Mouse (Mus musculus) ES-E14 (cell line): ENCODE data around the gene Gm11037. TPM values are rescaled to one million over a fixed set of nuclear protein-coding genes. Genes with fewer than 3 reads are reported as not detected.

Experiments
- DNase-seq: peaks from one replicate; pipeline ENCODE4 v3.0.0-alpha.2; 2013; ENCODE audit warnings: low read depth, low spot score
- H3K27ac ChIP-seq: 2 replicates; pipeline ENCODE4 v1.5.1; 2012; ENCODE audit warnings: low read depth, mild to moderate bottlenecking, low read length, moderate library complexity, mixed read lengths; ENCODE audit not compliant: poor library complexity, insufficient read depth, severe bottlenecking
- H3K36me3 ChIP-seq: 2 replicates; pipeline ENCODE4 v1.6.1; 2012; ENCODE audit warnings: mild to moderate bottlenecking, low read length, moderate library complexity, mixed read lengths; ENCODE audit not compliant: control insufficient read depth, poor library complexity, insufficient read depth, severe bottlenecking
- H3K4me1 ChIP-seq, 2 experiments: fragments of 150-350 bp in 1 of 2; sonication (generic) in 1 of 2; 2 replicates each; pipeline ENCODE4 v1.6.1; 2012; ENCODE audit warnings: low read length in 2 of 2, mild to moderate bottlenecking in 1 of 2, mixed read lengths in 1 of 2; ENCODE audit not compliant: control insufficient read depth in 2 of 2, insufficient read depth in 2 of 2, poor library complexity in 1 of 2
- H3K4me3 ChIP-seq, 2 experiments: fragments of 150-350 bp in 1 of 2; sonication (generic) in 1 of 2; 2 replicates each; pipeline ENCODE4 v1.5.1; 2012; ENCODE audit warnings: low read length in 2 of 2, low read depth in 1 of 2, mild to moderate bottlenecking in 1 of 2, mixed read lengths in 1 of 2; ENCODE audit not compliant: insufficient read depth in 1 of 2, poor library complexity in 1 of 2, severe bottlenecking in 1 of 2
- H3K9ac ChIP-seq: 2 replicates; pipeline ENCODE4 v1.6.1; 2012; ENCODE audit warnings: low read depth, mild to moderate bottlenecking, low read length, mixed read lengths; ENCODE audit not compliant: poor library complexity, insufficient read depth, severe bottlenecking
- H3K9me3 ChIP-seq: fragments of 150-350 bp; sonication (generic); 2 replicates; pipeline ENCODE4 v1.6.1; 2012; ENCODE audit warnings: low read depth, mild to moderate bottlenecking, low read length; ENCODE audit not compliant: control insufficient read depth, insufficient read depth
- CHD2 ChIP-seq: IDR thresholded peaks from 2 replicates; pipeline ENCODE4 v1.6.1; 2014; ENCODE audit warnings: mild to moderate bottlenecking, low read depth, low read length, inconsistent platforms
- HCFC1 ChIP-seq: IDR thresholded peaks from 2 replicates; pipeline ENCODE4 v1.6.1; 2012; ENCODE audit warnings: low read length, inconsistent platforms, borderline replicate concordance; ENCODE audit not compliant: insufficient read depth
- MAFK ChIP-seq: IDR thresholded peaks from 2 replicates; pipeline ENCODE4 v1.6.1; 2014; ENCODE audit warnings: mild to moderate bottlenecking, low read depth, low read length, inconsistent platforms; ENCODE audit not compliant: insufficient read depth
- ZC3H11A ChIP-seq: IDR thresholded peaks from 2 replicates; pipeline ENCODE4 v1.6.1; 2012; ENCODE audit warnings: low read depth, mild to moderate bottlenecking, inconsistent platforms, low read length, borderline replicate concordance
- ZNF384 ChIP-seq: IDR thresholded peaks from 2 replicates; pipeline ENCODE4 v1.6.1; 2012; ENCODE audit warnings: low read depth, low read length, inconsistent platforms
- in situ Hi-C, 2 experiments: fragments of 600-800 bp; cut with MboI; formaldehyde crosslinking; loops; one replicate each; pipeline ENCODE4 v1.15.1; 2025; ENCODE audit warnings: low sequenced_read_pairs in 2 of 2, inconsistent platforms in 1 of 2; ENCODE audit not compliant: unreplicated experiment in 2 of 2
- total RNA-seq: library from RNA; depleted of rRNA; stranded (reverse); fragments of 300-350 nt; gene quantifications from 2 replicates; pipeline ENCODE4 v1.2.3, GENCODE M21; 2012

The Gm11037 gene
- total RNA-seq, 1 experiment, result not detected

GRCm38 (mm10) chr2:131149254-131149578 is 15.9 kb downstream of the Gm11037 start:
- Histone ChIP-seq H3K9me3 (no peaks in the 10 kb centered on the region), H3K27ac (no peak overlapping the region), H3K4me1 (peaks cover 7 to 21% of the 10 kb centered on the region in 2 experiments), H3K36me3 (peaks cover 43% of the 10 kb centered on the region), H3K9ac (no peak overlapping the region), H3K4me3 (no peak overlapping the region)
- DNase-seq, result no peak
- in situ Hi-C loops, result no loop called here
- TF ChIP-seq ZNF384, result no peak
- no peak for TF ChIP-seq HCFC1
- no peak for TF ChIP-seq MAFK
- no peak for TF ChIP-seq CHD2
- TF ChIP-seq ZC3H11A, result no peak

- Histone ChIP-seq H3K9ac (no peak overlapping the region), H3K36me3 (peaks cover 32% of the 10 kb centered on the region), H3K4me3 (no peak overlapping the region), H3K27ac (peak overlapping the region; percentile 56; the same call in 1 of the 2 replicates), H3K9me3 (no peaks in the 10 kb centered on the region), H3K4me1 (peaks cover 7 to 15% of the 10 kb centered on the region in 2 experiments)
- no peak for DNase-seq
- in situ Hi-C loops, result no loop called here
- TF ChIP-seq HCFC1, result no peak
- no peak for TF ChIP-seq MAFK
- no peak for TF ChIP-seq CHD2
- no peak for TF ChIP-seq ZNF384
- no peak for TF ChIP-seq ZC3H11A
Observed at GRCm38 (mm10) chr2:131152166-131152730, 19.0 kb downstream of the Gm11037 start.

- no peak overlapping the region for H3K4me3 ChIP-seq
- in situ Hi-C loops, result no loop called here
- peaks cover 21% of the 10 kb centered on the region for H3K36me3 ChIP-seq
- H3K9me3 ChIP-seq, result no peaks in the 10 kb centered on the region
- TF ChIP-seq MAFK (no peak), CHD2 (no peak), ZNF384 (no peak), HCFC1 (no peak), ZC3H11A (no peak)
- no peak overlapping the region for H3K9ac ChIP-seq
- H3K4me1 ChIP-seq, result peaks cover 7 to 21% of the 10 kb centered on the region in 2 experiments
- H3K27ac ChIP-seq, result no peak overlapping the region
- no peak for DNase-seq
Observed at GRCm38 (mm10) chr2:131154036-131154435, 20.7 kb downstream of the Gm11037 start.

GRCm38 (mm10) chr2:131156987-131157386 is 23.7 kb downstream of the Gm11037 start:
- no peak overlapping the region for H3K27ac ChIP-seq
- H3K4me1 ChIP-seq, result peaks cover 3 to 16% of the 10 kb centered on the region in 2 experiments
- no peak overlapping the region for H3K4me3 ChIP-seq
- no peaks in the 10 kb centered on the region for H3K9me3 ChIP-seq
- in situ Hi-C loops, result no loop called here
- H3K36me3 ChIP-seq, result peaks cover 8% of the 10 kb centered on the region
- DNase-seq, result no peak
- no peak overlapping the region for H3K9ac ChIP-seq
- TF ChIP-seq CHD2, result no peak
- no peak for TF ChIP-seq ZC3H11A
- TF ChIP-seq ZNF384, result no peak
- TF ChIP-seq MAFK, result no peak

GRCm38 (mm10) chr2:131159491-131159910 is 26.2 kb downstream of the Gm11037 start:
- in situ Hi-C loops, result no loop called here
- H3K27ac ChIP-seq, result no peak overlapping the region; the same call in 1 of the 2 replicates

More at GRCm38 (mm10) chr2:131159491-131159910, 26.2 kb downstream of the Gm11037 start:
- Histone ChIP-seq H3K4me3 (peak overlapping the region; percentile 80 to 82), H3K9ac (peak overlapping the region; percentile 85), H3K36me3 (peaks cover 4% of the 10 kb centered on the region), H3K9me3 (no peaks in the 10 kb centered on the region), H3K4me1 (peaks cover 0 to 6% of the 10 kb centered on the region in 2 experiments; a peak in 1 of 4 replicates)
- DNase-seq, result no peak
- no peak for TF ChIP-seq CHD2
- TF ChIP-seq ZNF384, result no peak
- no peak for TF ChIP-seq MAFK
- TF ChIP-seq HCFC1, result no peak
- TF ChIP-seq ZC3H11A, result no peak
